Mouse (Mus musculus) hindbrain, embryonic 16.5 days (tissue): ENCODE measurements around the gene Dip2c. TPM values are rescaled to one million over a fixed set of nuclear protein-coding genes. Genes with fewer than 3 reads are reported as not detected.

Source experiments
- ATAC-seq: fragments of 200-750 bp; cut with Nextera tagmentation; 2 replicates; pipeline ENCODE4 v1.8.0; 2017; ENCODE audit warnings: moderate TSS enrichment, moderate library complexity
- H3K27ac ChIP-seq: fragments of 300-500 bp; sonication (generic); 2 replicates; pipeline ENCODE4 v1.5.1; 2014; ENCODE audit warnings: low read depth, mild to moderate bottlenecking, control low read depth, low read length, moderate library complexity
- H3K27me3 ChIP-seq: fragments of 300-500 bp; sonication (generic); replicated peaks from 2 replicates; pipeline ENCODE4 v1.6.1; 2014; ENCODE audit warnings: low read length; ENCODE audit not compliant: control insufficient read depth, insufficient read depth
- H3K36me3 ChIP-seq: fragments of 300-500 bp; sonication (generic); 2 replicates; pipeline ENCODE4 v1.6.1; 2014; ENCODE audit warnings: mild to moderate bottlenecking, low read length, moderate library complexity, mixed read lengths; ENCODE audit not compliant: control insufficient read depth, insufficient read depth
- H3K4me1 ChIP-seq: fragments of 300-500 bp; sonication (generic); 2 replicates; pipeline ENCODE4 v1.6.1; 2014; ENCODE audit warnings: low read depth, low read length; ENCODE audit not compliant: control insufficient read depth, insufficient read depth
- H3K4me2 ChIP-seq: fragments of 300-500 bp; sonication (generic); 2 replicates; pipeline ENCODE4 v1.6.1; 2014; ENCODE audit warnings: mild to moderate bottlenecking, low read length, control low read depth, moderate library complexity
- H3K4me3 ChIP-seq: fragments of 300-500 bp; sonication (generic); 2 replicates; pipeline ENCODE4 v1.5.1; 2014; ENCODE audit warnings: mild to moderate bottlenecking, low read length, control low read depth, moderate library complexity
- H3K9ac ChIP-seq: fragments of 300-500 bp; sonication (generic); 2 replicates; pipeline ENCODE4 v1.6.1; 2014; ENCODE audit warnings: low read depth, mild to moderate bottlenecking, control low read depth, low read length, moderate library complexity
- H3K9me3 ChIP-seq: fragments of 300-500 bp; sonication (generic); 2 replicates; pipeline ENCODE4 v1.6.1; 2014; ENCODE audit warnings: mild to moderate bottlenecking, low read length, moderate library complexity; ENCODE audit not compliant: control insufficient read depth
- WGBS: fragments of 180-500 bp; shearing (Covaris S2); extraction: QIAGEN DNeasy Blood & Tissue Kit; methylation state at CpG from one replicate; pipeline ENCODE4 v1.1.7; 2014; 5-methylcytosine and 5-hydroxymethylcytosine counted together
- polyA plus RNA-seq: library from polyadenylated mRNA; unstranded; fragments of >200 nt; fragmentation: Nextera tagmentation; extraction: Ambion mirVana; gene quantifications from 2 replicates; pipeline ENCODE4 v1.2.1, GENCODE M21; 2015

The Dip2c gene
- polyA plus RNA-seq, 1 experiment from 2014 or later = 10.5 TPM

GRCm38 (mm10) chr13:9715224-9715623, 438.9 kb downstream of the Dip2c start:
- no peaks in the 10 kb centered on the region for H3K27me3 ChIP-seq
- no peak overlapping the region for H3K9ac ChIP-seq
- no peaks in the 10 kb centered on the region for H3K4me1 ChIP-seq
- 100% methylated on average over 1 of the region's 1 CpGs for WGBS
- H3K4me3 ChIP-seq = no peak overlapping the region
- no peak overlapping the region for H3K27ac ChIP-seq
- ATAC-seq = no peak
- no peak overlapping the region for H3K4me2 ChIP-seq
- H3K36me3 ChIP-seq = peaks cover 4% of the 10 kb centered on the region; the same call in 1 of the 2 replicates
- H3K9me3 ChIP-seq = no peaks in the 10 kb centered on the region

Other genes starting within 250 kb of the Dip2c start
- gene Larp4b, start 182.6 kb upstream of the Dip2c start, polyA plus RNA-seq = 35.0 and 39.2 TPM in 2 replicates